Mouse (Mus musculus) kidney, postnatal 36 days (tissue): Measurements from ENCODE around the gene Cyld.

ENCODE experiments used
- DNase-seq, 2 experiments: peaks; one replicate each; pipeline ENCODE4 v3.0.0; 2021 to 2022; ENCODE audit warnings: mixed read lengths in 2 of 2

Cyld gene

DNA sequence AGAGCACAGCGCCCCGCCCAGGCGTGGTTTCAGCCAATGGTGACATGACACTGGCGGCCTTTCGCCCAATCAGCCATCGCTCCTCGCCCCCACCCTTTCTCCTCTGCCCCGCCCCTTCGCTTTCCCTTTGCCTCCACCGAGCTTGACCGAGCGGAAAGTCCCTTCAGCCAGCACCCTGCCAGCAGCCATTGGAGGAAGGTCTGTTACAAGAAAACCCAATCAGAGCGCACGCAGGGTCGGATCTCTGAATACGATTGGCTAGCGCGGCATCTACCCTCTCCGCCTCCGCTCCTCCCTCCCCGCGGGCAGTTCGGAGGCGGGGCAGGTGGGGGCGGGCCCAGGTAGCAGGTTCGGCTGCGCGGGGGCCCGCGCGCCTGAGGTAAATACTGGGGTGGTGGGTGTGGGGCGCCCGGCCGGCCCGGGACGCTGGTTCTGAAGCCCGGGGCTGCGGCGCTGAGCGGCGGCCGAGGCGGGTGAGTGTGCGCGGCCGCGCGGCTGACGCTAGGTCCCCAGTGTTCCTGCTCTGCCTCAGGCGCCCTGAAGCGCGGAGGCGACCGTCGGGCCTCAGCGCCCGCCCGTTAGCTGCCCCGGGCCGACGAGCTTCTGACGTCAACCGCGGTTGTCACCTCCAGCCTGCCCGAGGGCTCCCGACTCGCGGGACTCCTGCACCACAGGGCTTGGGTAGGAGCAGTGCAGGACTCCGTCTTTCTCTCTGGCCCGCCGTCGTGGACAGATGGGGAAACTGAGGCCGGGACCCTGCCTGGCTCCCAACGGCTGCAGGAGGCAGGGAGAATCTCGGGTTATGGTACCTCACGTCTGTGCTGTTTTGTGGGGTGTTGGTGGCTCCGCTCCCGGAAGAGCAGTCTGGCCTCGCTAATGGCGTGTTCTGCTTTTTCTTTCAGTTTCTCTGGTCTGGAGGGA is at the start of gene Cyld:
Gene Cyld (plus strand): TSS at position 308 of the 921 bp plus-strand sequence.
- DNase-seq, result peak; percentile 99

DNA sequence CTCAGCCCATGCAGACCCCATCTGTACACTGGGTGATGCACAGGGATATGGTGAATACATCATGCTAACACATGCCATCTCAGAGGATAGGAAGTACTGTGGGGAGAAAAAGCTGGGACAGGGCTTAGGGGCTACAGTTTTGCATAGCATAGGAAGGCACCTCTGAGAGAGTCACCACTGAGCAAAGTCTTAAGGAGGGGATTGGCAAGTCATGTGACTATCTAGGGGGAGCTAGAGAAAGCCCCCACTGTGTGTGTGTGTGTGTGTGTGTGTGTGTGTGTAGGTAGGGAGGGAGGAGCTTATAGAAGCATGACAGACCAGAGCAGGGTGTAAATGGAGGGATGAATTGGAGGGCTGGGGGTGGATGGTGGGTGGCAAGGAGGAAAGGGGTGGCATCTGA is 48.5 kb upstream of the Cyld start:
- no peak for DNase-seq

DNA sequence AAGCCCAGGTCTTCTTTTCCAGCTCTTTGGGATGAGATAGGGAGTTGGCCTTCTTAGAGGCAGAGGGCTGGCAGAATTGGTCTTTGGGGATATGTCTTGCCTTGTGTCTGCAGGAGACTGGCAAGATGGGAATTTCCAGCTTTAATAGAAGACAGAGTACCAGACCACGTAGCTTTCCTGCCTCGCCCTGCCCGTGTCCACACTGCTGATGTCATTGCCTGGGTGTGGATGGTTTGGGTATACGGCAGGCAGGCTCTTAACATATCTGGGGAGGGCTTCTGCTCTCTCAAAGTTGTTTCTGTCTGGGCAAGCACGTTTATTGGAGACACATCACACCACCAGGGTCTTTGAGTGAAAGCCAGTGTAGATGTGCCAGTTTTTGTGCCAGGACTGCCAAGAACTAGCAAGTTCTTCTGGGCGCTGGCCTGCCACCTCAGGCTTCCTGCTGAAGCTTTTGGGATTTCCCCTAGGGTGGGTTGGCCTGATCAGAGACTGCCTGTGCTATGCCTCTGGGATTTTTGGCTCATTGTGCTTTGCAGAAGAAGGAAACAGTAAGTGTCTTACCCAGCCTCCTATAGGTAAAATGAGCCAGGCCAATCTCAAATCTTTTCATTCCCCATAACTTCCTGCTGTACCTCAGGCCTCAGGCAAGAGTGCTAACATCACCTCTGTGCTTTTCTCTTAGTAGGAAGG is 46.7 kb upstream of the Cyld start:
- peak in 1 of 2 experiments; percentile 26 for DNase-seq

DNA sequence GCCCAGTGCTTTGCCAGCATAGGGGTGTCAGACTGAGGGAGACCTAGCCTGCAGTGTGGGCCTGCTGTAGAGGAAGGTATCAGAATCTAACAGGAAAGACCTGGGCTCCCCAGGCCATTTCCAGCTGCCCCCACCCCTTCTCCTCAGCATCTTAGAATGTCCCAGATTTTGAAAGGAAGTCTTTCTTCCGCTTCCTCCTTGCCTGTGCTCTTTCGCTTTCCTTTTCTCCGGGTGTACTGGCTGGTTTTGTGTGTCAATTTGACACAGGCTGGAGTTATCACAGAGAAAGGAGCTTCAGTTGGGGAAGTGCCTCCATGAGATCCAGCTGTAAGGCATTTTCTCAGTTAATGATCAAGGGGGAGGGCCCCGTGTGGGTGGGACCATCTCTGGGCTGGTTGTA is 45.7 kb upstream of the Cyld start:
- peak; percentile 31 to 41 for DNase-seq

DNA sequence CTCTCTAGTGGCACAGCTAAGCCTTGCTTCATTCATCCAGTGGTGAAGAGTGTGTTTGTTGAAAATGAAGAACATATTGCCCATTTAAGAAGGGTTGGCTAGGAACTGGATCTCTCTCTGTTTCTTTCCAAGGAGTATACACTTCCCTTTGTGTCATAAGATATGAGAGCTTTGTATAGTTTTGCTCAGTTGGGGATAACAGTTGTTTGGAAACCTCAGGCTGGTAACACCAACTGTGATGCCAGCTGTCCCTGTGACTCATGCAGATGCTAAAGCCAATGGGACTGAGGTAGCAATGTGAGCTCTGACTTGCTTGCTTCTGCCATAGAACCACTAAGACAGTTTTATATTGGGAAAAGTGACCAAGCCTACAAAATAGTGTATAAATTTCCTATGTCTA is 41.5 kb upstream of the Cyld start:
- DNase-seq, result no peak

DNA sequence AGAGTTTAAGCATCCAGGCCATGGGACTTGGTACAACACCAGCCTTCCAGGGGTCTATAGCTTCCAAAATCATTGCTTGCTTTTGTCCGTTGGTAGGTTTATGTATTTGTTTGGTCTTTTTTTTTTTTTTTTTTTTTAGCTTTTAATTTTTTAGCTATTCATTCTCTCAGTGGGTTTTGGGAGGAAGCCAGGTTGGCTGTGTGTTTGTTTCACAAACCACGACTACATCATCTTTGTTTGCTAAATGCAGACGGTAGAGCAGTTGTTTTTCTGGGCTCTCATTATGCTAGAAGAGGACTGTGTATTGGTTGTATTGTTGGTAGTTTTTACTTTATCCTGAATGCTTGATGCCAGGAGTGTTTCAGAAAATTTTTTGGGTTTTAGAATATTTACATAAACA is 37.0 kb upstream of the Cyld start:
- no peak for DNase-seq

DNA sequence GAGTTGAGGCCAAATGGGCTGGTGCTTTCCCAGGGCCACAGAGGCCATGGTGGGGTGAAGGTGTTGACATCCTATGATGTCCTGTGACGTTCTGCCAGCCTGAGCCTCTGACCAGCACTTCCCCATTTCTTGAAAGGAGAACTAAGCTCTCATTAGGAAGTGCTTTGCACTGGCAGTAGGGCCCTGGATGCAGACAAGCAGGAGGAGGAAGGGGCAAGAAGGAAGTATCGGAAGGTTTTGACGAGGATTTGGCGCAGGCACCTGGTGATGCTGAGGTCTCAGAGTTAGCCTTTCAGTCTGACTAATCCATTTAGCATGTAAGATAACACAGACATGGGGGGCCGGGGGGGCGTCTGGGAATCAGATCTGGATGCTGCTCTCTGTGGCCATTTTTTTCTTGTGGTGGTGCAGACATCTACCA is 34.4 kb upstream of the Cyld start:
- no peak for DNase-seq

DNA sequence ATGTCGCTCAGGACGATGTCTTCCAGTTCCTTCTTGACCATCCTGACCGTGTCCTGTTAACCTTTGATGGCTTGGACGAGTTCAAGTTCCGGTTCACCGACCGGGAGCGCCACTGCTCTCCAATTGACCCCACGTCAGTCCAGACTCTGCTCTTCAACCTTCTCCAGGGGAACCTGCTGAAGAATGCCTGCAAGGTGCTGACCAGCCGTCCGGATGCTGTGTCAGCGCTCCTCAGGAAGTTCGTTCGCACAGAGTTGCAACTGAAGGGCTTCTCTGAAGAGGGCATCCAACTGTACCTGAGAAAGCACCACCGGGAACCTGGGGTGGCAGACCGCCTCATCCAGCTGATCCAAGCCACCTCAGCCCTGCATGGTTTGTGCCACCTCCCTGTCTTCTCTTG is 32.7 kb upstream of the Cyld start:
- peak; percentile 84 to 90 for DNase-seq

DNA sequence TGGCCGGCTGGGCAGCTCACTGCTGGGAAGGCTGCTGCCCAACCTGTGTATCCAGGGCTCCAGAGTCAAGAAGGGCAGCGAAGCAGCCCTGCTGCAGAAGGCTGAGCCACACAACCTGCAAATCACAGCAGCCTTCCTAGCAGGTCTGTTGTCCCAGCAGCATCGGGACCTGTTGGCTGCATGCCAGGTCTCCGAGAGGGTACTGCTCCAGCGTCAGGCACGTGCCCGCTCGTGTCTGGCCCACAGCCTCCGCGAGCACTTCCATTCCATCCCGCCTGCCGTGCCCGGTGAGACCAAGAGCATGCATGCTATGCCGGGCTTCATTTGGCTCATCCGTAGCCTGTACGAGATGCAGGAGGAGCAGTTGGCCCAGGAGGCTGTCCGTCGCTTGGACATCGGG is 31.9 kb upstream of the Cyld start:
- DNase-seq, result peak; percentile 54 to 77

DNA sequence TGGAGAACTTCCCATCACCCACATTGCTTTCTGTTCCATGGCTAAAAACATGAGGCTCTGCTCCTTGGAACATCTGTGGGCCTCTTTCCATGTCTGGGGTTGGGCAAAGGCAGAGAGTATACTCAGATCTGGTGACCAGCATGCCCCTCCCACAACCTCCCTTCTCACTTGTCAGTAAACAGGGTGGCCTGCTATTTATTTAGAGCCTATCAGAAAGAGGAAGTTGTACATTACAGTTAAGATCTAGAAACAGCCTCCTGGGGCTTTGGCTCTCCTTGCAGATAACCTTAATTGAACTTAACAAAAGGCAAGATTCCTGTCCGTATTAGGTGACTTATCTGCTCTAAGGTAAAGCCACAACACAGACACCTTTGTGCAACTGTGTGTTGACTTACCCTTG is 30.4 kb upstream of the Cyld start:
- peak; percentile 39 to 49 for DNase-seq

DNA sequence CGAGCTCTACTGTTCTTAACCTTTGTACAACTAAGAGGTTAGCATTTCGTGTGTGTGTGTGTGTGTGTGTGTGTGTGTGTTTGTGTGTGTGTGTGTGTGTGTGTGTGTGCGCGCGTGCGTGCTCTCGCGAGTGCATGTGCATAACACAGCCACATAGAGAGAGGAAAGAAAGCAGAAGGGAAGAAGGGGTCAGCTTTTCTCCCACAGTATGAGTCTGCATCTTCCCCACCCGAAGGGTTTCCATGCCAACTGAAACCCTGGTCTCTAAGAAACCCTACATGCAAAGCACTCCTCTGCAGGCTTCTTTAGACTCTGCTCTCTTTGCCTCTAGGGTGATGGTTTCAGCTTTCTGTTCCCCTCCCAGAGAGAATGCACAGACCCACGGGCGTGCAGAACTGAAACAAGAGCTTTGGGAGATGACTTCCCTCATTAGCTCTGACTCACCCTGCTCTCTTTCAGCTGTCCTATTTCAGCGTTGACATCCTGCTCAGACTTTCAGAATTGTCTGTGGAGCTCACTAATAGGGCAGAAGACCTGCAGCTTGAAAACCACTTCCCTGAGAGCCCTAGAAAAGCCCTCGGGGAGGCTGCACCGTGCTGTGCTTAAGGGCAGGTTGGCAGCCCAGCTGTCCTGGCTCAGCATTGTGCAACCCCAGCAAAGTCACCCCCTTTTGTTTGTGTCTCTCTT is 28.3 kb upstream of the Cyld start:
- DNase-seq, result peak; percentile 21 to 35

DNA sequence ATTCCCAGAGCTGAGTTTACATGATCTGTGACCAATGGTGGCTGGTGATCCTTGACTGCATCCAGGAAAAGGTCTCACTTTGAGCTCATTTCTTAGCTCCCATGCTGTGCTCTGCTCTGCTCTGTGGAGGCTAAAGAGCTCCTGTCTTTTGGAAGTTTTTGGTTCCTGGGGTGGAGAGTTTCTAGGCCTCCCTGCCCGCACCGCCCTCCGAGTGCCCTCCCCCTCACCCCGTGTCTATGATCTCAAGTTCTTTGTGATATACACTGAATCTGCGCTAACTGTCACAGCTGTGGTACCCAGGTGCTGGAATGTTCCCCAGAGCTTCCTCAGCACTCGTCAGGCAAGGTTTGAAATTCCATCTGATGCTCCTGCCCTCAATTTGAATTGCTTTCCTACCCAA is 26.0 kb upstream of the Cyld start:
- DNase-seq, result no peak

DNA sequence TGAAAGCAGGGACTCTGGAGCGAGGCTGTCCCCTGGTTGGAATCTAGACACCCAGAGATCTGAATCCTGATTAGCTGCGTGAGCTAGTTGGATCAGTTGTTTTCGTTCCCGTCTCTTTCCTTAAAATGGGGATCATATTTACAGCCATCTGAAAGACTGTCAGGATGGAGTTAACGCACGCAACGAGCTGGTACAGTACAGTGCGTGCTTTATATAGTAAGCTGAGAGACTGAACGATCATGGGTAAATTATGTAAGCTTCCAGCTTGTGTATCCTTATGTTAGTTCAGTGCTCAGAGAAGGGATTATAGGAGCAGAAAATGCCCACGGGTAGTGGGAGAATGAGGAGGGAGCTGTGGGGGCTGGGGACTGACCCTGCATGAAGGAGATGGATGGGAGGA is 25.3 kb upstream of the Cyld start:
- no peak for DNase-seq

DNA sequence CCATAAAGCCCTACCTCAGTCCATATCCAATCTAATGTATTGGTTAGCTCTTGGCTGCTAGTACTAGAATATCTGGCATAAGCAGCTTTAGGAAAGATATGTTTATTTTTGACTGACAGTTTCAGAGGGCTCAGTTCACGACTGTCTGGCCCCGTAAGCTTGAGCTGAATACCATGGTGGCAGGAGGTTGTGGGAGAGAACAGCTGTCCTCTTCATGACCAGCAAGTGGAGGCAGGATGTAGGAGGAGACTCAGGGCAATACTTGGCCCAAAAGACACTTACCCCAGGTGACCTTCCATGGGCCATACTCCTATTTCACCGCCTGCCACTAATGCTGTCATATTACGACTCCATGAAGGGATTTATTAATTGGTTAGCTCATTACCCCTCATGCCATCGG is 23.0 kb upstream of the Cyld start:
- no peak for DNase-seq

DNA sequence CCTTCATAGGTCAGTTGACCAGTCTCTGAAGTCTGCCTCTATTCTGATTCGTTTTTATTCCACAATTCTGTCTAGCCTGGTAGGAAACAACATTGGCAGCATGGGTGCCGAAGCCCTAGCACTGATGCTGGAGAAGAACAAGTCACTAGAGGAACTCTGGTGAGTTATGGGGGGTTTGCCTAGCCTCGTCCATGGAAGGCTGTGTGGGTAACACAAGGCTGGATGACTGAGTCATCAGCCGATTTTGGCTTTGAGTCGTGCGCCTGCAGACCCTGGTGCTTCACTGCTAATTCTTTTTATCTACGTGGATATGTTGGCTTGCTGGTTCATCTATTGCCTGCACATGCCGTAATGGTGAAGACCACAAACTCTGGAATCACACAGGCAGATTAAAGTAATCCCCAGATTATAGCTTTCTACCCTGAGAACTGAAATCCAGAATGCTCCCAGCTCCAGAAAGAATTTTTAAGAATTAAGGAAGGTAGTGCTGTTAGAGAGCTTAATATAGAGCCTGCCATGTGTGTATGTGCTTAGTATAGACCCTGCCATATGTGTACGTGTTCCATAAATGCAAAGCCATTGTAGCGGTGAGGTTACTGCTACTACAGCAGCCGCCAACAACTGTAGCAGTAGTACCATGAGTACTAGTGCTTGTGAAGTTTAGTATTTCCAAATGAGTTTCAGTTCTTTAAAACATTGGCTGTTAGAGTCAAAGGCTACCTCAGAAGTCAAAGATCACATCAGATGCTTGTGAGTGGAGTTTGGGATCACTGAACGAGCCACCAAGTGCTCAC is 21.3 kb upstream of the Cyld start:
- no peak for DNase-seq

DNA sequence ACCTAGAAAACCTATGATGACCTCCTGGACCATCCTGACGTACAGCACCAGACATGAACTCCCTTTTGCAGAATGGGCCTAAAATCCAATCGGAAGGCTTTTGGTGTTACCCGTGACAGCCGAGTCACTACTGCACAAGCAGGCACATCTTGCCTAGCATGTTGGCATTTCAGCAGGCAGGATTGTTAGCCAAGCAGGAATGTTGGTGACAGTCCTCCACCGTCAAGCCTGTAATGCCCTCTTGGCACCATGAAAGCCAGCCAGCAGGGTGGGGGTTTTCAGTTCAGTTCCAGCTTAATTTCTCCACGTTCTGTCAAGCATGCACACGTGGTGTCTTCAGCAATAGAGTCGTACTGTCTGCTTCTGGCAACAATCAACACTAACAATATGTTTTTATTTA is 19.8 kb upstream of the Cyld start:
- DNase-seq, result no peak

DNA sequence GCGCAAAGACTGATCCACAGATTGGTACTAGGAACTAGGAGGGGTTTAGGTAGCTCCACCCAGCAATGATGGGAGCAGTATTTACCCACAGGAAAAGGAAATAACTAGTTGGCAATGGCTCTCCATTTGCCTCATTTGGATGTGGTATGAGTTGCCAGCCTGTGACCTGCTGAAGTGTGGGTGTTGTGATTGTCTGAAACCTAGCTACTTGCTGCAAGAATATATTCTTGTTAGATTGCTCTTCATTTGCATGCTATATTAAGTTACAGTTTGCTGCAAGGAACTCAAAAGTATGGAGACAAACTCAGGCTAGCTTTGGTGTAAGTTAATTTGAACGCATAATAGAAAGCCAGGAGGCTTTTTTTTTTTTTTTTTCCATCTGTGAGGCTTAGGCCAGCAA is 16.3 kb upstream of the Cyld start:
- no peak for DNase-seq

DNA sequence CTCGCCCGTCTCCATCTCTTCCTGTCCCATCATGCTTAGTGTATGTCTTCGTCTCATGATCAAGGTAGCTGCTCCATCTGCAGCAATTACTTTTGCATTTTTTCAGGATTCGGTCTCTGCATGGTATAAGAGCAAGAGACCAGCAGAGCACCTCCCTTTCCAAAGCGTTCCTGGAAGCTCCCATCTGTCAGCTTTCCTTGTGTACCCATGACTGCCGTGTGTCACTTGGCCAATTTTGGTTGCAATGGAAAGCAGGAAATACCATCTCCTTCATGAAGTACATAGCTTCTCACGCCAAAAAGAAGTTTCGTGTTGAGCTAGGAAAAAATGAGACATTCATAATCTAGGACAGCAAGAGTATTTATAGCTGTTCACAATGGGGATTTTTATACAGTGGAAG is 15.8 kb upstream of the Cyld start:
- DNase-seq, result no peak

DNA sequence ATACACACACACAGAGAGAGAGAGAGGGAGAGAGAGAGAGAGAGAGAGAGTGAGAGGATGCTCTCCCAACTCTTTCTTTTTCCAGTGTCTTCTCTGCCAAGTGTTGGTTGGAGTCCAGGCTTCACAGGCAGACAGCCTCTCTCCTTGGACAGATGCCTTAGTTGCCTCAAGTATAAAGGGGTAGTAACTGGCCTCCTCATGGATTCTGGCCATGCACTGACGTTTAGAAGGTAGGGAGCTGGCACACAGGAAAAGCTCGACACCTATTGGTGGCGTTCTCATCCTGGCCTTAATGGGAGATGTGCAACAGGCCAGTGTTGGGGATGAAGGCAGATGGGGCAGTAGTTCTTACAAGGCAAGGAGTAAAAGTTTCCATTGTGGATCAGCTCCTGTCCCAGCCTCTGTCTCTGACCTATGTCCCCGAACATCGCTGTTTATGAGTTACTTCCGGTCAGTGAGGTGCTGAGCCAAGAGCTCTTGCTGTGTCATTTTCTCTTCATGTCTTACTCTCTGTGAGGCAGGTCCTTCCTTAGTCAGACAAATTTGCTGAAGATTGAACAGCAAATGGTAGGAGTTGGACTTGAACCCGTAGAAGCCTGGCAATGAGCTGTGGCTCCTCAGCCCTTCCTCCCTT is 13.1 kb upstream of the Cyld start:
- peak in 1 of 2 experiments; percentile 26 for DNase-seq

DNA sequence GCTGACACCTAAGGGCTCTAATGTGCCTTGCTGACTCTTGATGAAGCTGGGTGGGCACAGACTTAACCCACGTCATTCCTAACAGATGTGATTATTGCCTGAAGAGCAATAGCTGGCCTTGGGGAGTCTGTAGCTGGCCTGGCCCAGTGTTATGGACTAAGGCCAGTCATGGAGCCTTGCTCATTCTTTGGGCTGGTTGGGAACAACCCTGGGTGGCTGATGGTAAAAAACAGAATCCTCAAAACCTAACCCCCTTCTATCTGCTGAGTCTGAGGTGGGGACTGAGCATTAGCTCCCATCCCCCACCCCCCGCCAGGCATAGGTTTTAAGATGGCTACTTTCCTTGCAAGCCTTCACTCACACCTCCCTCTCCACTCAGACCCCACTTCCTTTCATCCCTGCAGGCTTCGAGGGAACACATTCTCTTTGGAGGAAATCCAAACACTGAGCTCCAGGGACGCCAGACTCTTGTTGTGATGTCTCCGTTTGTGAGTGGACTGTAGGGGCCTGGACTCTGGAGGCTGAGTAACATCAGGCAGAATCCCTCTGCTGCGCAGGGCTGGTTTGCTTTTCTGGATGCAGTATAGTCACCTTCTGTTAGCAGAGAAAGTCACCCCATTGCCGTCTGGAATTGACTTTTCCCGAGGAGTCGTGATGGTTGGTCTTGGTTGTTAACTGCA is 10.5 kb upstream of the Cyld start:
- DNase-seq, result no peak

DNA sequence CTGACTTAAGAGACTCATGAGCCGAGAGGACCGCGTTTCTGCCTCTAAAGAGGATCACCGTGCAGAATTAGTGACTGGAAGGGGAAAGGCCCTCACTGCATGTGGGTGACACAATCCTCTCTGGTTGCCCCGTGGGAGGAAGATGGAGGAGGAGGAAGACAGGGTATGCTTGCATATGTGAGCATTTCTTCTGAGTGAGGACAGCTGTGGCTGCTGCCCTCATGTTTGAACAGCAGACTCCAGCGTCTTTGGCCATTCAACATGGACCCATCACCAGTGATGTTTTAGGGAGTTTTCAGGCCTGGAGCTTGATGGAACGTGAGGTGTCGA is 10.0 kb upstream of the Cyld start:
- DNase-seq, result no peak

DNA sequence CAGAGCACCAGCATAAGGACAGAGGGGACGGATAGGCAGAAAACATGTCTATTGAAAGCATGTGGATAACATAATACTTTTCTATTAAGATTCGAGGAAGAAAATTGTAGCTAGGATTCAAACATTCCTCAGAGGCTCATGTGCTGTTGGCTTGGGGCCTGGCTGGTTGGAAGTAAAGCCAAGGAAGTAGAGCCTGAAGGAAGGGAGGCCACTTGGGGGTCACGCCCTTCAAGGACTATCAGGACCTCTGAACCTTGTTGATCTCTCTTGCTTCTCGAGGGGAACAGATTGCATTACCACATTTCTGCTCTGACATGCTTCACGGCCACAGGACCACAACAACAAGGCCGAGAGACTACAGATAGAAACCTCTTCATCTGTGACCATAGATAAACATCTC is 7.7 kb upstream of the Cyld start:
- DNase-seq, result peak; percentile 56 to 64
